15 mouse cellular contexts compared by ENCODE assay signal in genomic region chr13:59210828-59211227, GRCm38 (mm10).
DNase-seq lines count a peak whose midpoint lies in the region; TF ChIP-seq lines count a peak whose summit lies in the region.
"Had no signal": no experiment of that assay in that cellular context is flagged by ENCODE, and none has a peak within 500 bp of the region (broad histone marks: within the 10 kb centered on the region; RNA-seq: fewer than 3 reads in every experiment).

No protein-coding gene starts in this region.

- H3K36me3 ChIP-seq in testis, adult 2 months (ENCODE audit: control insufficient read depth, insufficient read depth, low read length) = no peaks in the 10 kb centered on the region
- H3K36me3 ChIP-seq: embryonic facial prominence, embryonic 12.5 days; midbrain, embryonic 12.5 days; neural tube, embryonic 15.5 days had no signal

- no peaks in the 10 kb centered on the region for H3K27me3 ChIP-seq in cerebellum, adult 2 months (ENCODE audit: control insufficient read depth, insufficient read depth, low read length)
- no peaks in the 10 kb centered on the region for H3K27me3 ChIP-seq in testis, adult 2 months (ENCODE audit: control insufficient read depth, insufficient read depth, low read length)
- H3K27me3 ChIP-seq: embryonic facial prominence, embryonic 12.5 days; midbrain, embryonic 12.5 days; neural tube, embryonic 15.5 days had no signal

- TF ChIP-seq POLR2A in cerebellum, adult 2 months (IDR thresholded peaks at IDR 0.05; ENCODE audit: borderline replicate concordance, insufficient read depth, low read length) = no peak
- TF ChIP-seq POLR2A in testis, adult 2 months (IDR thresholded peaks at IDR 0.05; ENCODE audit: control insufficient read depth, low read depth, low read length) = no peak

- intact Hi-C loops in left cerebral cortex, adult 2 months (cut with DNase I) = loop anchor here (5.0 kb wide), 3 partner anchors 76 to 181 kb away; no protein-coding TSS in a partner anchor

- DNase-seq in cerebellum, adult 2 months = no peak
- DNase-seq in cerebellum, adult 9-10 months = no peak
- no peak for DNase-seq in left cerebral cortex, adult 2 months (ENCODE audit: extremely low spot score in 1 of 2, low spot score in 2 of 2)
- DNase-seq in left cerebral cortex, adult 8-10 months (ENCODE audit: low spot score in 2 of 2) = no peak
- DNase-seq in testis, postnatal 14 days (ENCODE audit: low spot score) = no peak
- no peak for DNase-seq in yolk sac, embryonic 10.5 days (ENCODE audit: low spot score)
- DNase-seq in thymus, postnatal 0 days (ENCODE audit: low spot score) = no peak
- DNase-seq: adrenal gland, postnatal 14 days; cerebellum, adult 11-12 months; gastrocnemius, postnatal 14 days; kidney, postnatal 4 days had no signal

- WGBS in cerebellum, adult 2 months = 77% methylated on average over 5 of the region's 5 CpGs

- no peaks in the 10 kb centered on the region for H3K4me1 ChIP-seq in cerebellum, adult 2 months (ENCODE audit: control insufficient read depth, insufficient read depth, low read length)
- H3K4me1 ChIP-seq in testis, adult 2 months (ENCODE audit: control insufficient read depth, insufficient read depth, low read length) = no peaks in the 10 kb centered on the region; the same call in 1 of the 2 replicates
- H3K4me1 ChIP-seq: embryonic facial prominence, embryonic 12.5 days had no signal

- no peak overlapping the region for H3K4me3 ChIP-seq in cerebellum, adult 2 months (replicated peaks; ENCODE audit: insufficient read depth, low read depth, low read length)
- H3K4me3 ChIP-seq in left cerebral cortex, adult 2 months = no peak overlapping the region
- H3K4me3 ChIP-seq in testis, adult 2 months (ENCODE audit: control insufficient read depth, low read depth, low read length) = no peak overlapping the region
- H3K4me3 ChIP-seq: embryonic facial prominence, embryonic 12.5 days; midbrain, embryonic 12.5 days; neural tube, embryonic 15.5 days had no signal

- TF ChIP-seq CTCF in cerebellum, adult 2 months (IDR thresholded peaks at IDR 0.05; ENCODE audit: borderline replicate concordance, insufficient read depth, low read depth, low read length) = 0 out of 2 replicates have a peak, but pooled peaks have one; percentile 21
- peak; percentile 34 for TF ChIP-seq CTCF in left cerebral cortex, adult 2 months (IDR thresholded peaks at IDR 0.05)
- TF ChIP-seq CTCF in testis, adult 2 months (IDR thresholded peaks at IDR 0.05; ENCODE audit: control insufficient read depth, insufficient read depth, insufficient replicate concordance, low read depth, low read length) = peak; percentile 27; the same call in 1 of the 2 replicates

- H3K27ac ChIP-seq in cerebellum, adult 2 months (ENCODE audit: insufficient read depth, low read length) = no peak overlapping the region
- H3K27ac ChIP-seq in left cerebral cortex, adult 2 months = peak overlapping the region; percentile 68
- H3K27ac ChIP-seq in testis, adult 2 months (ENCODE audit: control insufficient read depth, insufficient read depth, low read depth, low read length) = no peak overlapping the region
- H3K27ac ChIP-seq: embryonic facial prominence, embryonic 12.5 days; midbrain, embryonic 12.5 days; neural tube, embryonic 15.5 days had no signal
